Mouse (Mus musculus) neutrophil, adult 59 days (primary cell): Measurements from ENCODE around the gene Fbxl2. TPM values are rescaled to one million over a fixed set of nuclear protein-coding genes. Genes with fewer than 3 reads are reported as not detected.

Source experiments
- total RNA-seq, 2 experiments: library from RNA; stranded (reverse); gene quantifications; 1 replicate in 1 of 2; 2 replicates in 1 of 2; pipeline ENCODE4 v1.2.4; 2023

Fbxl2 gene
- total RNA-seq = 1 to 10 TPM; 1.8 to 2.5 TPM

GRCm38 (mm10) chr9:114046028-114046427, at the start of gene Fbxl2:
TSS of gene Fbxl2 (minus strand) at chr9:114046191.

GRCm38 (mm10) chr9:114057090-114057796, 11.3 kb upstream of the Fbxl2 start, which contains the start of gene Susd5:
TSS of gene Susd5 (plus strand) at chr9:114057140.

GRCm38 (mm10) chr9:113930534-113931374, 115.2 kb downstream of the Fbxl2 start, which contains the start of gene Ubp1:
TSS of gene Ubp1 (plus strand) at chr9:113930934.

Other genes with a start within 250 kb of the Fbxl2 start
- 100 to 1,000 TPM; 103 to 111 TPM for gene Ubp1, start 115.3 kb downstream of the Fbxl2 start, total RNA-seq
- gene Susd5, start 10.9 kb upstream of the Fbxl2 start, total RNA-seq = not detected